Mouse (Mus musculus) G1E (cell line): ENCODE measurements at regions not wholly inside any gene's neighbourhood (a gene's known extent, or its start where the extent isn't known, plus 50 kb on each side); places are given as distances from the start of the nearest gene placed in this dataset.

Source experiments
- ATAC-seq: 2 replicates; pipeline ENCODE4 v1.8.0; 2016; ENCODE audit warnings: mild to moderate bottlenecking; ENCODE audit not compliant: insufficient number of reproducible peaks, poor library complexity, low FRiP score, severe bottlenecking; ENCODE audit errors: extremely low read depth
- DNase-seq: peaks from one replicate; pipeline ENCODE4 v3.0.0; 2012; ENCODE audit warnings: low spot score
- H3K27me3 ChIP-seq: 2 replicates; pipeline ENCODE4 v1.6.1; 2012; ENCODE audit warnings: mild to moderate bottlenecking, low read length, inconsistent platforms; ENCODE audit not compliant: insufficient read depth
- H3K36me3 ChIP-seq: replicated peaks from 2 replicates; pipeline ENCODE3; 2012; ENCODE audit warnings: mild to moderate bottlenecking, inconsistent platforms
- H3K4me1 ChIP-seq: 2 replicates; pipeline ENCODE4 v1.6.1; 2012; ENCODE audit warnings: low read depth, low read length, inconsistent platforms, mixed read lengths; ENCODE audit not compliant: insufficient read depth
- H3K4me3 ChIP-seq: 2 replicates; pipeline ENCODE4 v1.5.1; 2012; ENCODE audit warnings: low read depth, mild to moderate bottlenecking, inconsistent platforms, low read length, moderate library complexity, mixed read lengths
- H3K9me3 ChIP-seq: replicated peaks from 2 replicates; pipeline ENCODE4 v1.6.1; 2012; ENCODE audit warnings: inconsistent platforms
- CTCF ChIP-seq: IDR thresholded peaks from 2 replicates; pipeline ENCODE4 v1.5.1; 2012; ENCODE audit warnings: low read depth, low read length, inconsistent platforms, mixed read lengths
- GATA1 ChIP-seq: IDR thresholded peaks from 2 replicates; pipeline ENCODE4 v1.6.1; 2012; ENCODE audit warnings: borderline replicate concordance, low read length, inconsistent platforms, mixed read lengths
- GATA2 ChIP-seq: IDR thresholded peaks from 2 replicates; pipeline ENCODE4 v1.6.1; 2012; ENCODE audit warnings: low read depth, low read length, inconsistent platforms, borderline replicate concordance
- POLR2AphosphoS5 ChIP-seq: IDR thresholded peaks from 2 replicates; pipeline ENCODE4 v1.6.1; 2012; ENCODE audit warnings: low read depth, low read length, inconsistent platforms; ENCODE audit not compliant: insufficient replicate concordance
- TAL1 ChIP-seq: conservative IDR thresholded peaks from 2 replicates; pipeline ENCODE4 v1.6.1; 2012; ENCODE audit warnings: low read depth, low read length, inconsistent platforms, mixed read lengths

DNA sequence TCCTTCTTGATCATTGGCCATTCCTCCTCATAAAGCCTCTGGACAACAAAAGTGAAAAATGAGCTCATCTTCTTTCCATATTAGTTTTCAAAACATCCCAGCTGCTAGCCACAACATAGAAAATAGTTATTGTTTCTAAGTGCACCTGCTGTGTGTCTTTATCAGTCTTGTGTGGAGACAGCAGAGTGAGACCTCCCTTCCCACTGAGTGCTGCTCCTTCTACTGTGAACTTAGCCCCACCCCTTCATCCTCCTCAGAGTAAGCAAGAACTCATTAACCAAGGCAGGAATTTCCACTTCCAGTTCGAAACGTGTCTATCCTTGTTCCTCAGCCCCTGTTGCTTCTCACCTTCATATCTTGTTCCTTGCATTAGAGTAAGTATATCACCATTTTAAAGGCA lies 1256.5 kb downstream of the 9330182O14Rik start:
- H3K4me3 ChIP-seq: no peak overlapping the region
- no peaks in the 10 kb centered on the region for H3K27me3 ChIP-seq
- ATAC-seq (no peak), DNase-seq (no peak)
- no peaks in the 10 kb centered on the region for H3K4me1 ChIP-seq
- TF ChIP-seq GATA2: no peak
- TF ChIP-seq CTCF: no peak
- TF ChIP-seq POLR2AphosphoS5: no peak
- TF ChIP-seq GATA1: no peak
- TF ChIP-seq TAL1: no peak
- H3K9me3 ChIP-seq: no peaks in the 10 kb centered on the region
- no peaks in the 10 kb centered on the region for H3K36me3 ChIP-seq
